Mouse (Mus musculus): ENCODE data around the gene Cdc37. TPM values are rescaled to one million over a fixed set of nuclear protein-coding genes. Genes with fewer than 3 reads are reported as not detected.

Cdc37 gene
- polyA plus RNA-seq, 1 experiment, result 110 TPM

GRCm38 (mm10) chr9:21185436-21185835, 35.7 kb upstream of the Cdc37 start:
- TF ChIP-seq POLR2A (IDR thresholded peaks at IDR 0.05; ENCODE audit: borderline replicate concordance, low read depth, low read length) (no peak), CTCF (IDR thresholded peaks at IDR 0.05; ENCODE audit: low read depth, low read length) (no peak)
- H3K4me3 ChIP-seq (ENCODE audit: insufficient read depth, low read length), result no peak overlapping the region
- peaks cover 19% of the 10 kb centered on the region for H3K4me1 ChIP-seq (ENCODE audit: control insufficient read depth, insufficient read depth, low read length)
- H3K27ac ChIP-seq (ENCODE audit: insufficient read depth, low read depth, low read length), result no peak overlapping the region

- Histone ChIP-seq H3K27ac (ENCODE audit: insufficient read depth, low read depth, low read length) (no peak overlapping the region), H3K4me1 (ENCODE audit: control insufficient read depth, insufficient read depth, low read length) (peaks cover 19% of the 10 kb centered on the region), H3K4me3 (ENCODE audit: insufficient read depth, low read length) (no peak overlapping the region)
- TF ChIP-seq CTCF (IDR thresholded peaks at IDR 0.05; ENCODE audit: low read depth, low read length), result no peak
- TF ChIP-seq POLR2A (IDR thresholded peaks at IDR 0.05; ENCODE audit: borderline replicate concordance, low read depth, low read length), result no peak
Observed at GRCm38 (mm10) chr9:21184733-21185132, 35.0 kb upstream of the Cdc37 start.

GRCm38 (mm10) chr9:21183905-21184413, 34.2 kb upstream of the Cdc37 start:
- TF ChIP-seq POLR2A (IDR thresholded peaks at IDR 0.05; ENCODE audit: borderline replicate concordance, low read depth, low read length), result no peak
- no peak for TF ChIP-seq CTCF (IDR thresholded peaks at IDR 0.05; ENCODE audit: low read depth, low read length)
- Histone ChIP-seq H3K27ac (ENCODE audit: insufficient read depth, low read depth, low read length) (no peak overlapping the region), H3K4me1 (ENCODE audit: control insufficient read depth, insufficient read depth, low read length) (peaks cover 19% of the 10 kb centered on the region), H3K4me3 (ENCODE audit: insufficient read depth, low read length) (peak overlapping the region; percentile 46)

GRCm38 (mm10) chr9:21183421-21183820, 33.6 kb upstream of the Cdc37 start:
- Histone ChIP-seq H3K4me3 (ENCODE audit: insufficient read depth, low read length) (peak overlapping the region; percentile 46), H3K4me1 (ENCODE audit: control insufficient read depth, insufficient read depth, low read length) (peaks cover 19% of the 10 kb centered on the region), H3K27ac (ENCODE audit: insufficient read depth, low read depth, low read length) (no peak overlapping the region)
- TF ChIP-seq CTCF (IDR thresholded peaks at IDR 0.05; ENCODE audit: low read depth, low read length) (no peak), POLR2A (IDR thresholded peaks at IDR 0.05; ENCODE audit: borderline replicate concordance, low read depth, low read length) (no peak)

- peak overlapping the region; percentile 37 for H3K27ac ChIP-seq (ENCODE audit: insufficient read depth, low read depth, low read length)
- peak overlapping the region; percentile 66 for H3K4me3 ChIP-seq (ENCODE audit: insufficient read depth, low read length)
- H3K4me1 ChIP-seq (ENCODE audit: control insufficient read depth, insufficient read depth, low read length), result peaks cover 19% of the 10 kb centered on the region
- TF ChIP-seq POLR2A (IDR thresholded peaks at IDR 0.05; ENCODE audit: borderline replicate concordance, low read depth, low read length), result no peak
- no peak for TF ChIP-seq CTCF (IDR thresholded peaks at IDR 0.05; ENCODE audit: low read depth, low read length)
Observed at GRCm38 (mm10) chr9:21181421-21182220, 31.8 kb upstream of the Cdc37 start.

GRCm38 (mm10) chr9:21180841-21181240, 31.1 kb upstream of the Cdc37 start:
- Histone ChIP-seq H3K4me1 (ENCODE audit: control insufficient read depth, insufficient read depth, low read length) (peaks cover 19% of the 10 kb centered on the region), H3K4me3 (ENCODE audit: insufficient read depth, low read length) (no peak overlapping the region), H3K27ac (ENCODE audit: insufficient read depth, low read depth, low read length) (peak overlapping the region; percentile 37; the same call in 1 of the 2 replicates)
- TF ChIP-seq POLR2A (IDR thresholded peaks at IDR 0.05; ENCODE audit: borderline replicate concordance, low read depth, low read length) (no peak), CTCF (IDR thresholded peaks at IDR 0.05; ENCODE audit: low read depth, low read length) (no peak)

GRCm38 (mm10) chr9:21180402-21180801, 30.6 kb upstream of the Cdc37 start:
- H3K27ac ChIP-seq (ENCODE audit: insufficient read depth, low read depth, low read length), result no peak overlapping the region
- TF ChIP-seq CTCF (IDR thresholded peaks at IDR 0.05; ENCODE audit: low read depth, low read length) (no peak), POLR2A (IDR thresholded peaks at IDR 0.05; ENCODE audit: borderline replicate concordance, low read depth, low read length) (no peak)
- no peak overlapping the region for H3K4me3 ChIP-seq (ENCODE audit: insufficient read depth, low read length)
- H3K4me1 ChIP-seq (ENCODE audit: control insufficient read depth, insufficient read depth, low read length), result peaks cover 19% of the 10 kb centered on the region

- H3K27ac ChIP-seq (ENCODE audit: insufficient read depth, low read depth, low read length), result no peak overlapping the region
- H3K4me3 ChIP-seq (ENCODE audit: insufficient read depth, low read length), result no peak overlapping the region
- TF ChIP-seq POLR2A (IDR thresholded peaks at IDR 0.05; ENCODE audit: borderline replicate concordance, low read depth, low read length), result no peak
- TF ChIP-seq CTCF (IDR thresholded peaks at IDR 0.05; ENCODE audit: low read depth, low read length), result no peak
- H3K4me1 ChIP-seq (ENCODE audit: control insufficient read depth, insufficient read depth, low read length), result peaks cover 9% of the 10 kb centered on the region
Observed at GRCm38 (mm10) chr9:21172364-21172763, 22.6 kb upstream of the Cdc37 start.

- Histone ChIP-seq H3K27ac (ENCODE audit: insufficient read depth, low read depth, low read length) (peak overlapping the region; percentile 99), H3K4me3 (ENCODE audit: insufficient read depth, low read length) (peak overlapping the region; percentile 66; the same call in 1 of the 2 replicates), H3K4me1 (ENCODE audit: control insufficient read depth, insufficient read depth, low read length) (peaks cover 20% of the 10 kb centered on the region)
- TF ChIP-seq CTCF (IDR thresholded peaks at IDR 0.05; ENCODE audit: low read depth, low read length) (no peak), POLR2A (IDR thresholded peaks at IDR 0.05; ENCODE audit: borderline replicate concordance, low read depth, low read length) (no peak)
Observed at GRCm38 (mm10) chr9:21169157-21169556, 19.4 kb upstream of the Cdc37 start.

All from bone marrow macrophage, adult 2 months (primary cell).